Comparison of ENCODE assay signal across 19 mouse cellular contexts in genomic region chr8:7691355-7691996, GRCm38 (mm10).
A peak's percentile ranks its signal among the peaks of the same experiment; 100 is the strongest.
DNase-seq lines count a peak whose midpoint lies in the region; ATAC-seq lines count a peak whose summit lies in the region.
"Had no signal": no experiment of that assay in that cellular context is flagged by ENCODE, and none has a peak within 500 bp of the region (broad histone marks: within the 10 kb centered on the region; RNA-seq: fewer than 3 reads in every experiment).

No protein-coding gene starts in this region.

- peak; percentile 81; the same call in 1 of the 2 replicates for ATAC-seq in midbrain, embryonic 13.5 days
- peak; percentile 99 for ATAC-seq in forebrain, embryonic 14.5 days
- peak; percentile 83 for ATAC-seq in hindbrain, embryonic 13.5 days (ENCODE audit: low FRiP score)
- ATAC-seq in neural tube, embryonic 13.5 days (ENCODE audit: low read depth) = peak; percentile 89; the same call in 1 of the 2 replicates
- ATAC-seq: intestine, embryonic 16.5 days; liver, embryonic 12.5 days had no signal

- H3K4me1 ChIP-seq in midbrain, embryonic 13.5 days (replicated peaks) = no peaks in the 10 kb centered on the region
- H3K4me1 ChIP-seq in midbrain, embryonic 10.5 days = no peaks in the 10 kb centered on the region
- no peaks in the 10 kb centered on the region for H3K4me1 ChIP-seq in forebrain, embryonic 14.5 days (ENCODE audit: control insufficient read depth, insufficient read depth, low read length)
- peaks cover 3% of the 10 kb centered on the region; the same call in 1 of the 2 replicates for H3K4me1 ChIP-seq in hindbrain, embryonic 13.5 days (replicated peaks)
- no peaks in the 10 kb centered on the region for H3K4me1 ChIP-seq in neural tube, embryonic 13.5 days (replicated peaks)
- H3K4me1 ChIP-seq: limb, embryonic 12.5 days; liver, embryonic 12.5 days; megakaryocyte, embryonic 14.5 days had no signal

- H3K9me3 ChIP-seq in midbrain, embryonic 13.5 days = no peaks in the 10 kb centered on the region
- H3K9me3 ChIP-seq in midbrain, embryonic 10.5 days (replicated peaks) = no peaks in the 10 kb centered on the region
- H3K9me3 ChIP-seq in forebrain, embryonic 14.5 days (replicated peaks; ENCODE audit: control insufficient read depth, low read length) = no peaks in the 10 kb centered on the region
- H3K9me3 ChIP-seq in hindbrain, embryonic 13.5 days = no peaks in the 10 kb centered on the region
- H3K9me3 ChIP-seq in neural tube, embryonic 13.5 days = no peaks in the 10 kb centered on the region
- H3K9me3 ChIP-seq: limb, embryonic 12.5 days; liver, embryonic 12.5 days; megakaryocyte, embryonic 14.5 days had no signal

- H3K27me3 ChIP-seq in midbrain, embryonic 13.5 days = no peaks in the 10 kb centered on the region
- H3K27me3 ChIP-seq in midbrain, embryonic 10.5 days (ENCODE audit: low read depth, poor library complexity, severe bottlenecking) = no peaks in the 10 kb centered on the region
- H3K27me3 ChIP-seq in forebrain, embryonic 14.5 days (replicated peaks; ENCODE audit: control insufficient read depth, insufficient read depth, low read length) = no peaks in the 10 kb centered on the region
- H3K27me3 ChIP-seq in hindbrain, embryonic 13.5 days = no peaks in the 10 kb centered on the region
- H3K27me3 ChIP-seq in neural tube, embryonic 13.5 days = no peaks in the 10 kb centered on the region
- H3K27me3 ChIP-seq: limb, embryonic 12.5 days; liver, embryonic 12.5 days; megakaryocyte, embryonic 14.5 days had no signal

- no peak overlapping the region for H3K4me2 ChIP-seq in midbrain, embryonic 13.5 days (replicated peaks)
- H3K4me2 ChIP-seq in forebrain, embryonic 14.5 days (ENCODE audit: low read length) = no peak overlapping the region
- no peak overlapping the region for H3K4me2 ChIP-seq in hindbrain, embryonic 13.5 days
- H3K4me2 ChIP-seq in neural tube, embryonic 13.5 days = no peak overlapping the region
- H3K4me2 ChIP-seq: limb, embryonic 12.5 days; liver, embryonic 12.5 days had no signal

- no peak overlapping the region for H3K9ac ChIP-seq in midbrain, embryonic 13.5 days (replicated peaks)
- H3K9ac ChIP-seq in forebrain, embryonic 14.5 days (ENCODE audit: low read length) = no peak overlapping the region
- no peak overlapping the region for H3K9ac ChIP-seq in hindbrain, embryonic 13.5 days
- no peak overlapping the region for H3K9ac ChIP-seq in neural tube, embryonic 13.5 days
- H3K9ac ChIP-seq: limb, embryonic 12.5 days; liver, embryonic 12.5 days had no signal

- no peak overlapping the region for H3K27ac ChIP-seq in midbrain, embryonic 13.5 days
- H3K27ac ChIP-seq in midbrain, embryonic 10.5 days (replicated peaks) = no peak overlapping the region
- no peak overlapping the region for H3K27ac ChIP-seq in forebrain, embryonic 14.5 days (ENCODE audit: low read depth, low read length)
- H3K27ac ChIP-seq in hindbrain, embryonic 13.5 days = no peak overlapping the region
- no peak overlapping the region for H3K27ac ChIP-seq in neural tube, embryonic 13.5 days (replicated peaks)
- H3K27ac ChIP-seq: left cerebral cortex, adult 2 months; limb, embryonic 12.5 days; liver, embryonic 12.5 days had no signal

- 63% methylated on average over 2 of the region's 2 CpGs for WGBS in midbrain, embryonic 13.5 days
- 90% methylated on average over 2 of the region's 2 CpGs for WGBS in midbrain, embryonic 10.5 days
- 8% methylated on average over 2 of the region's 2 CpGs for WGBS in forebrain, embryonic 14.5 days
- 44% methylated on average over 2 of the region's 2 CpGs for WGBS in hindbrain, embryonic 13.5 days
- 37% methylated on average over 2 of the region's 2 CpGs for WGBS in neural tube, embryonic 13.5 days

- H3K4me3 ChIP-seq in midbrain, embryonic 13.5 days (replicated peaks) = no peak overlapping the region
- no peak overlapping the region for H3K4me3 ChIP-seq in midbrain, embryonic 10.5 days
- H3K4me3 ChIP-seq in forebrain, embryonic 14.5 days (ENCODE audit: low read depth, low read length) = no peak overlapping the region
- no peak overlapping the region for H3K4me3 ChIP-seq in hindbrain, embryonic 13.5 days
- H3K4me3 ChIP-seq in neural tube, embryonic 13.5 days = no peak overlapping the region
- H3K4me3 ChIP-seq: left cerebral cortex, adult 2 months; limb, embryonic 12.5 days; liver, embryonic 12.5 days; megakaryocyte, embryonic 14.5 days had no signal

- H3K36me3 ChIP-seq in midbrain, embryonic 13.5 days = no peaks in the 10 kb centered on the region
- no peaks in the 10 kb centered on the region for H3K36me3 ChIP-seq in midbrain, embryonic 10.5 days
- H3K36me3 ChIP-seq in forebrain, embryonic 14.5 days (ENCODE audit: control insufficient read depth, insufficient read depth, low read length) = no peaks in the 10 kb centered on the region
- H3K36me3 ChIP-seq in hindbrain, embryonic 13.5 days = no peaks in the 10 kb centered on the region
- H3K36me3 ChIP-seq in neural tube, embryonic 13.5 days = no peaks in the 10 kb centered on the region
- H3K36me3 ChIP-seq: limb, embryonic 12.5 days; liver, embryonic 12.5 days had no signal

- DNase-seq in midbrain, embryonic 10.5 days (ENCODE audit: low spot score) = no peak
- peak; percentile 83 for DNase-seq in forebrain, embryonic 14.5 days (ENCODE audit: low spot score)
- no peak for DNase-seq in spleen, postnatal 14 days (ENCODE audit: low spot score in 2 of 2)
- DNase-seq in left cerebral cortex, postnatal 36 days (ENCODE audit: low spot score in 2 of 2) = no peak
- DNase-seq: adrenal gland, adult 2 months; cerebellum, adult 8-10 months; heart, adult 18-20 months; kidney, postnatal 4 days; layer of hippocampus, adult 9-11 months; lung, adult 2 months; thymus, postnatal 25 days had no signal

- intact Hi-C loops in left cerebral cortex, postnatal 36 days (cut with DNase I) = no loop called here
